Mouse (Mus musculus): Measurements from ENCODE around the gene Cdc42bpg. TPM values are rescaled to one million over a fixed set of nuclear protein-coding genes. Genes with fewer than 3 reads are reported as not detected.
A peak's percentile ranks its signal among the peaks of the same experiment; 100 is the strongest.

The Cdc42bpg gene
- polyA plus RNA-seq, 1 experiment from 2014 or later, result 0.58 TPM

GRCm38 (mm10) chr19:6336920-6337319 is 30.7 kb downstream of the Cdc42bpg start:
- ATAC-seq (ENCODE audit: insufficient read depth, low FRiP score, low TSS enrichment) (no peak), DNase-seq (ENCODE audit: low spot score) (no peak)
- H3K36me3 ChIP-seq (ENCODE audit: control insufficient read depth, insufficient read depth, low read length), result peaks cover 14% of the 10 kb centered on the region
- WGBS, result 95% methylated on average over 10 of the region's 10 CpGs
- no peaks in the 10 kb centered on the region for H3K27me3 ChIP-seq (ENCODE audit: control insufficient read depth, insufficient read depth, low read length)
- H3K4me1 ChIP-seq (ENCODE audit: control insufficient read depth, insufficient read depth, low read length), result peaks cover 19% of the 10 kb centered on the region
- H3K9me3 ChIP-seq (ENCODE audit: control insufficient read depth, low read length), result no peaks in the 10 kb centered on the region
- H3K9ac ChIP-seq (ENCODE audit: low read length), result no peak overlapping the region; the same call in 1 of the 2 replicates
- no peak overlapping the region for H3K27ac ChIP-seq (ENCODE audit: low read depth, low read length)
- peak overlapping the region; percentile 90 for H3K4me2 ChIP-seq (ENCODE audit: low read depth)
- peak overlapping the region; percentile 63 for H3K4me3 ChIP-seq (ENCODE audit: low read depth, low read length)

GRCm38 (mm10) chr19:6338171-6338570 is 31.9 kb downstream of the Cdc42bpg start:
- ATAC-seq (ENCODE audit: insufficient read depth, low FRiP score, low TSS enrichment) (no peak), DNase-seq (ENCODE audit: low spot score) (no peak)
- WGBS, result 97% methylated on average over 7 of the region's 7 CpGs
- H3K27ac ChIP-seq (ENCODE audit: low read depth, low read length), result no peak overlapping the region
- peaks cover 14% of the 10 kb centered on the region for H3K36me3 ChIP-seq (ENCODE audit: control insufficient read depth, insufficient read depth, low read length)
- H3K9ac ChIP-seq (ENCODE audit: low read length), result no peak overlapping the region
- H3K9me3 ChIP-seq (ENCODE audit: control insufficient read depth, low read length), result no peaks in the 10 kb centered on the region
- no peak overlapping the region for H3K4me3 ChIP-seq (ENCODE audit: low read depth, low read length)
- H3K4me1 ChIP-seq (ENCODE audit: control insufficient read depth, insufficient read depth, low read length), result peaks cover 19% of the 10 kb centered on the region
- H3K4me2 ChIP-seq (ENCODE audit: low read depth), result no peak overlapping the region
- no peaks in the 10 kb centered on the region for H3K27me3 ChIP-seq (ENCODE audit: control insufficient read depth, insufficient read depth, low read length)

GRCm38 (mm10) chr19:6338716-6339115 is 32.5 kb downstream of the Cdc42bpg start:
- ATAC-seq (ENCODE audit: insufficient read depth, low FRiP score, low TSS enrichment), result no peak
- Histone ChIP-seq H3K4me2 (ENCODE audit: low read depth) (no peak overlapping the region), H3K36me3 (ENCODE audit: control insufficient read depth, insufficient read depth, low read length) (peaks cover 14% of the 10 kb centered on the region), H3K27ac (ENCODE audit: low read depth, low read length) (no peak overlapping the region), H3K9me3 (ENCODE audit: control insufficient read depth, low read length) (no peaks in the 10 kb centered on the region), H3K4me3 (ENCODE audit: low read depth, low read length) (no peak overlapping the region), H3K9ac (ENCODE audit: low read length) (no peak overlapping the region), H3K27me3 (ENCODE audit: control insufficient read depth, insufficient read depth, low read length) (no peaks in the 10 kb centered on the region), H3K4me1 (ENCODE audit: control insufficient read depth, insufficient read depth, low read length) (peaks cover 19% of the 10 kb centered on the region)
- no peak for DNase-seq (ENCODE audit: low spot score)
- WGBS, result 92% methylated on average over 11 of the region's 11 CpGs

DNA sequence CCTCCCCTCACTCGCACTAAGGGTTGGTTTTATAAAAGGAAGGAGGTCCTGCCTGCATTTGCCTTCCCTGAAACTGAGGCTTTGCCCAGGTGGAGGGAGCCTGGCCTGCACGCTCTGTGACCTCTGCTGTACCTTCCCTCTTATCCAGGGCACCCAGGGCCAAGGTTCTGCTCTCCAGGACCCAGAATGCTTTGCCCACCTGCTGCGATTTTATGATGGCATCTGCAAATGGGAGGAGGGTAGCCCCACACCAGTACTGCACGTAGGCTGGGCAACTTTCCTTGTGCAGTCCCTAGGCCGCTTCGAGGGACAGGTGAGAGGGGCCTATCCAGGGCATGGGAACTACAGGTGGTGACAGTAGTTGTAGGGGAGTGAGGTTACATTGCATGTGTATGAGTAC is 32.9 kb downstream of the Cdc42bpg start:
- Histone ChIP-seq H3K9me3 (ENCODE audit: control insufficient read depth, low read length) (no peaks in the 10 kb centered on the region), H3K4me1 (ENCODE audit: control insufficient read depth, insufficient read depth, low read length) (peaks cover 18% of the 10 kb centered on the region), H3K9ac (ENCODE audit: low read length) (no peak overlapping the region), H3K36me3 (ENCODE audit: control insufficient read depth, insufficient read depth, low read length) (peaks cover 16% of the 10 kb centered on the region), H3K4me2 (ENCODE audit: low read depth) (no peak overlapping the region), H3K27ac (ENCODE audit: low read depth, low read length) (no peak overlapping the region), H3K4me3 (ENCODE audit: low read depth, low read length) (no peak overlapping the region), H3K27me3 (ENCODE audit: control insufficient read depth, insufficient read depth, low read length) (no peaks in the 10 kb centered on the region)
- ATAC-seq (ENCODE audit: insufficient read depth, low FRiP score, low TSS enrichment) (no peak), DNase-seq (ENCODE audit: low spot score) (no peak)
- 94% methylated on average over 6 of the region's 6 CpGs for WGBS

- Histone ChIP-seq H3K9me3 (ENCODE audit: control insufficient read depth, low read length) (no peaks in the 10 kb centered on the region), H3K9ac (ENCODE audit: low read length) (no peak overlapping the region), H3K36me3 (ENCODE audit: control insufficient read depth, insufficient read depth, low read length) (peaks cover 16% of the 10 kb centered on the region), H3K4me3 (ENCODE audit: low read depth, low read length) (no peak overlapping the region), H3K4me1 (ENCODE audit: control insufficient read depth, insufficient read depth, low read length) (peaks cover 14% of the 10 kb centered on the region), H3K27ac (ENCODE audit: low read depth, low read length) (no peak overlapping the region), H3K4me2 (ENCODE audit: low read depth) (no peak overlapping the region), H3K27me3 (ENCODE audit: control insufficient read depth, insufficient read depth, low read length) (no peaks in the 10 kb centered on the region)
- no peak for DNase-seq (ENCODE audit: low spot score)
- WGBS, result 72% methylated on average over 15 of the region's 15 CpGs
- ATAC-seq (ENCODE audit: insufficient read depth, low FRiP score, low TSS enrichment), result no peak
Measured at GRCm38 (mm10) chr19:6339890-6340504, 33.7 kb downstream of the Cdc42bpg start.

GRCm38 (mm10) chr19:6340524-6341452 is 34.5 kb downstream of the Cdc42bpg start, which contains the start of gene Map4k2:
Gene Map4k2 (plus strand): TSS chr19:6341135.
- Histone ChIP-seq H3K27me3 (ENCODE audit: control insufficient read depth, insufficient read depth, low read length) (no peaks in the 10 kb centered on the region), H3K27ac (ENCODE audit: low read depth, low read length) (0 out of 2 replicates have a peak within 1 kb of the TSS, but pooled peaks have one; percentile 34), H3K4me2 (ENCODE audit: low read depth) (peak within 1 kb of the TSS; percentile 79), H3K9ac (ENCODE audit: low read length) (peak within 1 kb of the TSS; percentile 62), H3K4me1 (ENCODE audit: control insufficient read depth, insufficient read depth, low read length) (peaks cover 12% of the 10 kb centered on the region), H3K9me3 (ENCODE audit: control insufficient read depth, low read length) (no peaks in the 10 kb centered on the region), H3K36me3 (ENCODE audit: control insufficient read depth, insufficient read depth, low read length) (peaks cover 17% of the 10 kb centered on the region), H3K4me3 (ENCODE audit: low read depth, low read length) (peak within 1 kb of the TSS; percentile 45)
- 13% methylated on average over 39 of the region's 72 CpGs for WGBS
- peak; percentile 83 for ATAC-seq (ENCODE audit: insufficient read depth, low FRiP score, low TSS enrichment)
- DNase-seq (ENCODE audit: low spot score), result peak; percentile 81

DNA sequence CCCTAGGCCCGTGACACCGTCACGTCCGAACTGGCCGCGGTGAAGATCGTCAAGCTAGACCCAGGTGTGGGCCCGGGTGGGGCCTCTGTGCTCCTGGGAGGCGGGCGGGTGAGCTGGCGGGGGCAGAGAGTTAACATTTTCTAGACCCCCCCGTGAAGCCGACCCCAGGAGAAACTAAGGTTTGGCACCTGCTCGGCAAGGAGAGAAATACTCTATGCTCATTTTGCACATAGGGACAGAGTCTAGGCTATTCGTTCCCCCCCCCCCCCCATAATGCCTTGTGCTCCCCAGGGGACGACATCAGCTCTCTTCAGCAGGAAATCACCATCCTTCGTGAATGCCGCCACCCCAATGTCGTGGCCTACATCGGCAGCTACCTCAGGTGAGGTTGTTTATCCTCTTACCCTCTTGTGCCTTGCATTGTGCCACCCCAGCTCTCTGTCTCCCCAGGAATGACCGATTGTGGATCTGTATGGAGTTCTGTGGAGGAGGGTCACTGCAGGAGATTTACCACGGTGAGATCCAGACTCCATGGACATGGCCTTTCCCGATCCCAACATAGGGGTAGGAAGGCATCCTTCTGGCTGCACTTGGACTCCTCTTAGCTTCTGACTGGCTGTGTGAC is 35.3 kb downstream of the Cdc42bpg start:
- Histone ChIP-seq H3K4me2 (ENCODE audit: low read depth) (peak overlapping the region; percentile 79), H3K36me3 (ENCODE audit: control insufficient read depth, insufficient read depth, low read length) (peaks cover 24% of the 10 kb centered on the region), H3K27ac (ENCODE audit: low read depth, low read length) (0 out of 2 replicates have a peak overlapping the region, but pooled peaks have one; percentile 34), H3K4me3 (ENCODE audit: low read depth, low read length) (peak overlapping the region; percentile 45), H3K9me3 (ENCODE audit: control insufficient read depth, low read length) (no peaks in the 10 kb centered on the region), H3K4me1 (ENCODE audit: control insufficient read depth, insufficient read depth, low read length) (peaks cover 4% of the 10 kb centered on the region), H3K27me3 (ENCODE audit: control insufficient read depth, insufficient read depth, low read length) (no peaks in the 10 kb centered on the region), H3K9ac (ENCODE audit: low read length) (peak overlapping the region; percentile 62)
- WGBS, result 11% methylated on average over 23 of the region's 23 CpGs
- DNase-seq (ENCODE audit: low spot score) (no peak), ATAC-seq (ENCODE audit: insufficient read depth, low FRiP score, low TSS enrichment) (no peak; the same call in 1 of the 2 replicates)

GRCm38 (mm10) chr19:6342276-6342933 is 36.1 kb downstream of the Cdc42bpg start:
- H3K27me3 ChIP-seq (ENCODE audit: control insufficient read depth, insufficient read depth, low read length), result no peaks in the 10 kb centered on the region
- H3K4me1 ChIP-seq (ENCODE audit: control insufficient read depth, insufficient read depth, low read length), result no peaks in the 10 kb centered on the region
- H3K36me3 ChIP-seq (ENCODE audit: control insufficient read depth, insufficient read depth, low read length), result peaks cover 23% of the 10 kb centered on the region
- DNase-seq (ENCODE audit: low spot score), result no peak
- H3K4me3 ChIP-seq (ENCODE audit: low read depth, low read length), result no peak overlapping the region
- H3K27ac ChIP-seq (ENCODE audit: low read depth, low read length), result no peak overlapping the region
- H3K4me2 ChIP-seq (ENCODE audit: low read depth), result 0 out of 2 replicates have a peak overlapping the region, but pooled peaks have one; percentile 10
- ATAC-seq (ENCODE audit: insufficient read depth, low FRiP score, low TSS enrichment), result no peak
- no peak overlapping the region for H3K9ac ChIP-seq (ENCODE audit: low read length)
- H3K9me3 ChIP-seq (ENCODE audit: control insufficient read depth, low read length), result no peaks in the 10 kb centered on the region
- WGBS, result 81% methylated on average over 5 of the region's 5 CpGs

Data from neural tube, embryonic 11.5 days (tissue).